Mouse (Mus musculus) ES-E14 (cell line): ENCODE data around the gene Supt3.

Experiments
- CHD2 ChIP-seq: IDR thresholded peaks from 2 replicates; pipeline ENCODE4 v1.6.1; 2014; ENCODE audit warnings: mild to moderate bottlenecking, low read depth, low read length, inconsistent platforms
- HCFC1 ChIP-seq: IDR thresholded peaks from 2 replicates; pipeline ENCODE4 v1.6.1; 2012; ENCODE audit warnings: low read length, inconsistent platforms, borderline replicate concordance; ENCODE audit not compliant: insufficient read depth
- ZNF384 ChIP-seq: IDR thresholded peaks from 2 replicates; pipeline ENCODE4 v1.6.1; 2012; ENCODE audit warnings: low read depth, low read length, inconsistent platforms

DNA sequence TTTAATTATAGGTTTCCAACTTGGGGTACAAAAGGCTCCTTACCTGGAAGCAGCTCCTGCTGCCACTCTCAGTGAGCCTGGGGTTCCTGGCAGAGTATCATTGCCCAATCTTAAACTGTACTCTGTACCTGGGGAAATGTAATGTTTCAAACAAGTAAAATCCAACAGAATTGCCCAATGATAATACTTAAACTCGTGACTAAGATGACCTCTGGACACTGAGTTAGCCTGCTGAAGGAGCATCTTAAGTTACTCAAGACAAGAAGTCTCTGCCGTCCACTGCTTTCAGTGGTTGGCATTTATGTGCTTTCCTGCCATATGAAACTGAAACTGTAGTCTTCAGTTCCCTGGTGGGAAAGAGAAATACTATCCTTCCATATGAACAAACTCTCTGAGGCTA is 279.9 kb downstream of the Supt3 start:
- TF ChIP-seq ZNF384 (no peak), HCFC1 (no peak), CHD2 (no peak)
